Mouse (Mus musculus) heart, adult 2 months (tissue): ENCODE results near the gene Ticam1.

Experiments used
- CTCF ChIP-seq: fragments of 200-600 bp; IDR thresholded peaks from 2 replicates; pipeline ENCODE4 v1.8.1; 2022; ENCODE audit warnings: antibody characterized with exemption, mild to moderate bottlenecking, moderate library complexity
- EP300 ChIP-seq: fragments of 200-500 bp; IDR thresholded peaks from 2 replicates; pipeline ENCODE4 v1.6.1; 2011; ENCODE audit warnings: low read depth, low read length, control low read depth; ENCODE audit not compliant: insufficient read depth

DNA sequence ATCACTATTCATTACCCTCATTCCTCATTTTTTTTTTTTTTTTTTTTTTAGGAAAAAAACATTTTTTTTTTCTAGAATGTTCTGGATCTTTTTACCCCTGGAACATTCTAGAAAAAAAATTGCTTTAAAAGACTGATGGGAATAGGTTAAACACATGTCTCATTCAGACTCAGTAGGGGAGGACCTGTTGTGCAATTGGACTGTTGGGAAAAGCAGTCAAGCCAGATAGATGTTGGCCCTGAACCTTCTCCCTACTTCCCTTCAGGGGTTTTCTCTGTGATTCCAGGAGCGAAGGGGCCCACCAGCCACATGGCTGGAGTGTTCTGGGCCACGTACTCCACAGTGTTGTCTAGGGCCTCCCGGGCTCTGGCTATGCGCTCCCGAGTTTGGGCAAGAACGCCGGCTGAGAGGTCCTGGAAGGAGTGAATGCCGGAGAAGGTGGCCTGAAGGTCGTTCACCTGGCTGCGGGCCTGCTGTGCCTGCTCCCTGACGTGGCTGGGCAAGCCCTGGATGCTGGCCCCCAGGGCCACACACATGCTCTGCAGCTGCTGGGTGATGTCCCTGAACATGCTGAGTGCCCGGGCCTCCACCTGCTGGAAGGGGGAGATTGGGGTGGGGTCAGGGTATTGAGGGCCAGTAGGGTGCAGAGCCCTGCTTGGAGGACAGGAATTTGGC is 3.0 kb upstream of the Ticam1 start:
- TF ChIP-seq EP300 (peak; percentile 54; the same call in 1 of the 2 replicates), CTCF (no peak)
